Mouse (Mus musculus): ENCODE measurements around the gene Epb41.

DNA sequence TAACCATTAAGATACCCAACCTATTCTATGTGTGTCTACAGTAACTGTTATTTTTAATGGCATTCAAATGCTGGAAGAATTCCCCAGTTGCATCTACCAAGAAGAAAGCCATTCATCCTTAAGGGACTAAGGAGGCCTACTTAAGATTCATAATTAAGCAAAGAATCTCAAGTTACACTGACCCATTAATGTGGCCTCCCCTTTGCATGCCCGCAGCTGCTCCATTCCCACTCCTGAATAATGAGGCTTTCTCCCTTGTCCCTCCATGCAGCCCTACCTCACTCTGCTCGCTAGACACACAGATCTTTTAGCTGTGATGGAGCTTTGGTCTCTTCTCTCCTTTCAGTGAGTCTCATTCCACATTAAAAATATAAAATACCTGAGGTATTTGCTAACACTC, 40.9 kb downstream of the Epb41 start:
- TF ChIP-seq POLR2A (IDR thresholded peaks at IDR 0.05; ENCODE audit: insufficient read depth, low read length) = no peak
- TF ChIP-seq CTCF (IDR thresholded peaks at IDR 0.05; ENCODE audit: low read depth, low read length) = no peak
- TF ChIP-seq EP300 (IDR thresholded peaks at IDR 0.05; ENCODE audit: insufficient read depth, low read depth, low read length) = no peak
